Mouse (Mus musculus) cortical plate, adult 2 months (tissue): Measurements from ENCODE around the gene Zfp507.

Source experiments
- CTCF ChIP-seq: fragments of 200-500 bp; IDR thresholded peaks from 2 replicates; pipeline ENCODE4 v1.5.1; 2011; ENCODE audit warnings: mild to moderate bottlenecking, control low read depth, low read length; ENCODE audit not compliant: insufficient read depth; ENCODE audit errors: extremely low read depth
- POLR2A ChIP-seq: fragments of 200-500 bp; IDR thresholded peaks from 2 replicates; pipeline ENCODE4 v1.6.1; 2011; ENCODE audit warnings: mild to moderate bottlenecking, low read length, control low read depth; ENCODE audit not compliant: insufficient read depth; ENCODE audit errors: extremely low read depth

DNA sequence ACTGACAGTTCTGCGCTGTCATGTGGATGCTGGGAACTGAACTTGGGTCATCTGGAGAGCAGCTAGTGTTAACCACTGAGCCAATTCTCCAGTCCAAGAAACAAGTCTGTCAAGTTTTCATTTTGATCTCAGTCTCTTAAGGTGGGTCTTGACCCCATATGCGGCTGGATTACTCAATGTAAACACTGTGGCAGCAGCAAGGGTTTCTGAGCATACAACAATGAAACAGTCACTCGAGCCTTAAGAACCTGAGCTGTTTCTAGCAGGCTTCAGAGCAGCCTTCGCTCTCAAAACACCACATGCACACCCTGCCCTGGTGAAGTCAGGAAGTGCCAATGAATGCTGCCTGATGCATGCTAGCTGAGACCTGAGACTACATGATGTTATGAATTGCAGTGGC lies 17.2 kb downstream of the Zfp507 start:
- TF ChIP-seq CTCF (no peak), POLR2A (no peak)
